Mouse (Mus musculus) erythroblast, embryonic 14.5 days (primary cell): ENCODE measurements around the gene Gdpd3.

Experiments
- GATA1 ChIP-seq: IDR thresholded peaks from 2 replicates; pipeline ENCODE4 v1.6.1; 2012; ENCODE audit warnings: low read length, inconsistent platforms, mixed read lengths
- TAL1 ChIP-seq: IDR thresholded peaks from 3 replicates; pipeline ENCODE4 v1.6.1; 2012; ENCODE audit warnings: low read length, inconsistent platforms, mixed read lengths

GRCm38 (mm10) chr7:126823202-126823711, 57.1 kb downstream of the Gdpd3 start:
- no peak for TF ChIP-seq TAL1
- no peak for TF ChIP-seq GATA1
